Mouse (Mus musculus) urinary bladder, postnatal 36 days (tissue): Measurements from ENCODE around the gene Arhgef40.

ENCODE experiments used
- DNase-seq, 2 experiments: peaks; one replicate each; pipeline ENCODE4 v3.0.0; 2022; ENCODE audit warnings: low spot score in 2 of 2, mixed read lengths in 1 of 2

Gene Arhgef40

GRCm38 (mm10) chr14:51984247-51985231 is at the start of gene Arhgef40:
Gene Arhgef40 (plus strand): TSS chr14:51984719.
- peak; percentile 58 to 72 for DNase-seq

- no peak for DNase-seq
Observed at GRCm38 (mm10) chr14:51939005-51939404, 45.5 kb upstream of the Arhgef40 start.

DNA sequence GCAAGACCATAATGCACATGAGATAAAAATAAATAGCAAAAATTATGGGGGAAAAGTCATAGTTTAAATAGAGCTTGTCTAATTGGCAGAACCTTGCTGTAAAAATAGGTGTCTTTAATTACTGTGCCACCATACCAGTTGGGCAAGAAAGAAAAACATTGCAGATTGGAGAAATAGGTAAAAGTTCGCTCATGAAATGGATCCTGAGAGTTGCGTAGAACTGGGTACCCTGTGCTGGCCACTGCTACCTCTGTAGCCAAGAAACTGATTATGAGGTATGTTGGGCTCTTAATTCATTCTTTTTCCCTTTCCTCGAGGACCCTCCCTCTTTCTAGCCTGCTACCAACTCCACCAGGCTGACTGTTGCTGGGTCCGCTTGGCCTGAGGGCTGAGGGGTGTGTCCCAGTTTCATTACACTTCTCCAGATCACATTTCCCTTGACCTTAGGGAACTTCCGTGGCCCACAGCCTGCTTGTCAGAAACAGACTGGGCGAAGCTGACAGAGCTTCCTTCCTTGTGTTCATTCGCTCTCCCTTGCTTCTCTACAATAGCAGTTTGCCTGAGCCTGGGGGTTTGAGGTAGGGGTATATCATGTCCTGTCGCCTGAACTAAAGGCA is 43.5 kb upstream of the Arhgef40 start:
- DNase-seq: peak; percentile 35 to 49

DNA sequence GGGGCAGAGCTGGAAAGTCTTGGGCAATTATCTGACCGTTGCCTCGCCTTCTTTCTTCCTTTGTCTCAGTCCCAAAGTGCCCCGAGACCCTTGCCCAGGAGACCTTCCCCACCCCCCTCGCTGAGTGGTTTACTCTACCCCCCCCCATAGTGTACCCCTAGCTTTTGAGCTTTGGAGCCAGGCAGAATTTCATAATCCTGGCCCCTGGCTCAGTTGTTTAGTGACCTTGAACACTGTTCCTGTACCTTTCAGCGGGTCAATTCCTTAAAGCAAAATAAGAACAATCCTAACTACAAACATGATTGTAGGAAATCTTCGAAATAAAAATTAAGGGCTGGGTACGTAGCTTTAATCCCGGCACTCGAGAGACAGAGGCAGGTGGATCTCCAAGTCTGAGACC is 42.9 kb upstream of the Arhgef40 start:
- DNase-seq: no peak

GRCm38 (mm10) chr14:51942236-51942635 is 42.3 kb upstream of the Arhgef40 start:
- DNase-seq: no peak

DNA sequence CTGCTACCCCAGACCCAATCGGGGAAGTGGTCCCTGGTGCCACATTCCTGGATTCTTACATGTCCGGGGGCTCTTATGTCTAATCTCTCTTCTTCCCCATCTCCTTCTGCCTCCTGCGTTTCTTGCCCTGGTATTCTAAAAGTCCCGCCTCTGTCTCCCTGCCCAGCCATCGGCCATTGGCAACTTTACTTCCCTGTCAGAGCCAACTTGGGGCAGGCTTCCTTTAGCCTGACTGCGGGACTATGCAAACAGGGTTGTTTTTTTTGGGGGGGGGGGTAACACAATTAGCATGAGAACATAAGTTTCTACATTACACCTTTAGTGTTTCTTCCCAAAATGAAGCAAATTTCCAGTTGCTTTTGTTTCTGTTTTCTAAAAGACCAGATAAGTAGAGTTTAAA is 41.2 kb upstream of the Arhgef40 start:
- DNase-seq: no peak

DNA sequence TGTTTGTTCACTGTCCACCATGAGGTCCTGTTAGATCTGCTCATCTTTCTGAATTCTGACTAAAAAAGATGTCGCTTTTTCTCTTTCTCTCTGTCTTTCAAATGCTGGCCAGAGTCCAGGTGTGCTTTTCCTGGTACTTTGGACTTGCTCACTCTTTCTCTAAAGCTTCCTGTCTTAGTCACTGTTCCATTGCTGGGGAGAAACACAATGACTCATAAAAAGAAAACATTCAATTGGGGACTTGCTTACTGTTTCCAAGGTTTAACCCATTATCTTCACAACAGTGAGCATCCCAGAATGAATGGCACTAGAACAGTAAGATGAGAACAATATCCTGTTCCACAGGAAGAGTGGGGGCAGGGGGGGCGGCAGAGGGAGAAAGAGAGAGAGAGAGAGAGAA is 24.2 kb upstream of the Arhgef40 start:
- peak in 1 of 2 experiments; percentile 15 for DNase-seq

GRCm38 (mm10) chr14:51967400-51967799 is 17.1 kb upstream of the Arhgef40 start:
- no peak for DNase-seq

DNA sequence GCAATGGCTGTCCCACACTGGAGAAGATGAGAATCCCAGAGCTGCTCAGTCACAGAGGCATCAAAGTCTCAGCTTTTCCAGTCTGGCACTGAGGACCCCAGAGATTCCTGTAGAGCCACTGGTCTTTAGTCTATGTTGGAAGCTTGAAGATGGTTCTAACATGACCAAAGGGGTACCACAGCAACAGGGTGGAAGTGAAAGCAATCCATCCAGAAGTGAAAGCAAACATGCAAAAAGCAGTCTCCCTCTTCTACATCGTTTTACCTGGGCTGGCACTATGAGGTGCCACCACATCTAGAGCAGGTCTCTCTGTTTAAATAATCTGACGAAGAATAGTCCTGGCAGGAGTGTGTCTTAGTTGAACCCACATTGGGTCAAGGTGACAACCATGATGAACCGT is 5.3 kb upstream of the Arhgef40 start:
- no peak for DNase-seq

DNA sequence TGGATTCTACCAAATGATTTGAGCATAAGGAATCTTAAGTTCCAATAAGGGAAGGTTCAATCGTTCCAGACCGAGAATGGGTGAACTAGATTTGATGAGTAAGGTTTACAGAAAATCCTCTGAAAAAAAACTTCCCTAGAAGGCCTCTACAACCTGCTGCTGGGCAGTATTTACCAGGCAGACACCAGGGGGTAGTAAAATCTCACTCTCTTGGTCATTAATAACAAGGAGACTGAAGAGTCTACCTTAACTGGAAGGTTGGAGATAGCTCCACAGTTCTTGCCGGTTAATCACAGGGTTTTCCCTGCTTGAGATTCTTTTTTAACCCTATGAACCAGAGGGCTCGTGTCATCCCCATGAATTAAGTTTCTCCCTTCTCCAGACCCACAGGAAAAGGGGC is 1.3 kb upstream of the Arhgef40 start:
- DNase-seq: no peak

GRCm38 (mm10) chr14:51983855-51984246 is 668 bp upstream of the Arhgef40 start:
- no peak for DNase-seq

- peak; percentile 54 to 85 for DNase-seq
Observed at GRCm38 (mm10) chr14:51985301-51986152, 1.0 kb downstream of the Arhgef40 start.

DNA sequence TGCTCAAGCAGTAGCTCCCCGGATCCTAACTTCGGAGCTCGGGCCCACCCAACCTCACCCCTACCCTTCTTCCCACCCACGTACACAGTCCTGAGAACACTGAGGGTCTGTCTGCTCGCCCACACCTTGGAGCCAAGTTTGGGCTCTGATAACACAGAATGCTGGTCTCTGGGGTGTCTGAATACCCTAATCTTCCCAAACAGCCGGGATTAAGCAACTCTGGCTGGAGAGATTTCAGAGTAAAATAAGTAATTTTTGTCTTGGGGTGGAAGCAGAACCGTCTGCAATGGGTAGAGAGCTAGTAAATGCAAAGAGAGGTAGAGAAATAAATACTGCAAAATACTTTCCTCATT is 1.6 kb downstream of the Arhgef40 start:
- no peak for DNase-seq

DNA sequence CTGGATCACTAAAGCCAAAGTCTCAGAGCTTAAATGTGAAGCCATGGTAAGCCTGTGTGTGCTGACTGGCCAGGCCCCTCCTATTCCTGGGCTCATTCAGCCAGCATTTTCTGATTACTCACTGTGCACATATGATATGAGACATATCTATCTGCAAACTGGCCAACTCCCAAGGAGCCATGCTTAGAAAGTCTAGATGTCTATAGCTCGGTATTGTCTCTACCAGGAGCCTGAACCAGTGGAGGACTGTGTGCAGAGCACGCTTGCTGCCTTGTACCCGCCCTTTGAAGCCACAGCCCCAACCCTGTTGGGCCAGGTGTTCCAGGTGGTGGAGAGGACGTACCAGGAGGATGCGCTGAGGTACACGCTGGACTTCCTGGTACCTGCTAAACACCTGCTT is 2.7 kb downstream of the Arhgef40 start:
- DNase-seq: no peak

DNA sequence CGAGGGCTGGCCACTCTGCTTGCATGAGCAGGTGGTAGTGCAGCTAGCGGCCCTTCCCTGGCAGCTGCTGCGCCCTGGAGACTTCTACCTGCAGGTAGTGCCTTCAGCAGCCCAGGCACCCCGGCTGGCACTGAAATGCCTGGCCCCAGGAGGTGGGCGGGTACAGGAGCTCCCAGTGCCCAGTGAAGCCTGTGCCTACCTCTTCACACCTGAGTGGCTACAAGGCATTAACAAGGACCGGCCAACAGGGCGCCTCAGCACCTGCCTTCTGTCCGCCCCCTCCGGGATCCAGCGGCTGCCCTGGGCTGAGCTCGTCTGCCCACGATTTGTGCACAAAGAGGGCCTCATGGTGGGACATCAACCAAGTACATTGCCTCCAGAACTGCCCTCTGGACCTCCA is 4.2 kb downstream of the Arhgef40 start:
- DNase-seq: no peak

- DNase-seq: no peak
Observed at GRCm38 (mm10) chr14:51989461-51989970, 5.0 kb downstream of the Arhgef40 start.

GRCm38 (mm10) chr14:51994453-51994852 is 9.9 kb downstream of the Arhgef40 start:
- DNase-seq: no peak

DNA sequence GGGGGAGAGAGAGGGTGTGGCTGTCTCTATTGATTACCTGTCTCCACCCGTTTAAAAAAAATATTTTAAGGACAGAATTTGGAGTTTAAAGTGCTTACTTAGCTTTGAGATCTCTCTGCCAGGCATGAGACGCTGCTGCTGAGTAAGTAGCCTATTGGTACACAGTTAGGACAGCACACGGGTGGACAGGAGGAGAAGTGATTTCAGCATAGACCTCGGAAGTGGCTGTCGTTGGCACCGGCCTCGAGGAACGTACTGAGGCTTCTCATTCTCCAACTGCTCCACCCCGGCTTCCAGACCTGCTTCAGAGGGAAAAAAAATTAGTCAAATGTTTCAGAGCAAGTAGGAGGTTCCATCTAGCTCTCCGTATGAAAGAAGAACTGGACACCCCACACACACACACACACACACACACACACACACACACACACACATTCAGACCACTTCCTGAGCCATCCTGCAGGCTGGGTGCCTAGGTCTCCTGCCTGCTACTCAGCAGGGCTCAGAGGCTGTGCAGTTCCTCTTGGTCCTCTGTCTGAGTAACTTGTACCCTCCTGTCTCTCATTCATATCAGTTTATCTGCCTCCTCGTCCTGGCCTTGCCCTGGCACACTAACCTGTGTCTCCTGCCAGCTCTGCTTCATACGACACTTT is 10.8 kb downstream of the Arhgef40 start:
- no peak for DNase-seq

GRCm38 (mm10) chr14:51996231-51996841 is 11.8 kb downstream of the Arhgef40 start:
- DNase-seq: no peak

GRCm38 (mm10) chr14:51996866-51997265 is 12.3 kb downstream of the Arhgef40 start:
- DNase-seq: no peak

DNA sequence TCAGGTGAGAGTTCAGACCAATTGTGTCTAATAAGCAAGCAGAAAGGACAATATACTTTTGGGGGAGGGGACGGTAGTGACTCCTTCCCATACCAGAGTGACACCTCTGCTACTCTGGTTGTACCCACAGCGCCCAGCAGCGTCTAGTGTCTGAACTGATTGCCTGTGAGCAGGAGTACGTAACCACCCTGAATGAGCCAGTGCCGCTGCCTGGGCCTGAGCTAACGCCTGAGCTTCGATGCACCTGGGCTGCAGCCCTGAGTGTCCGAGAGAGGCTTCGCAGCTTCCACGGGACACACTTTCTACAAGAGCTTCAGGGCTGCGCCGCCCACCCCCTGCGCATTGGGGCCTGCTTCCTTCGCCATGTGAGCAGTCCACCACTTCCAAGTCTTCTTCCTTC is 13.0 kb downstream of the Arhgef40 start:
- DNase-seq: no peak
